Mouse (Mus musculus) thymus, postnatal 36 days (tissue): ENCODE measurements around the gene Lrrc20.
"Not testable (repeated sequence)": the region's sequence is repeated elsewhere in the genome, so short reads cannot be mapped to it uniquely, and the experiment has no call there.

ENCODE experiments used
- DNase-seq, 2 experiments: peaks; one replicate each; pipeline ENCODE4 v3.0.0; 2022; ENCODE audit warnings: mixed read lengths in 2 of 2

Lrrc20 gene

GRCm38 (mm10) chr10:61475594-61476439 lies at the start of gene Lrrc20:
TSS of gene Lrrc20 (plus strand) at chr10:61475801.
- DNase-seq: peak; percentile 93 to 96

GRCm38 (mm10) chr10:61426251-61426757 lies 49.3 kb upstream of the Lrrc20 start:
- DNase-seq: no peak

- DNase-seq: no peak
Observed at GRCm38 (mm10) chr10:61427951-61428350, 47.6 kb upstream of the Lrrc20 start.

GRCm38 (mm10) chr10:61428416-61428815 lies 47.2 kb upstream of the Lrrc20 start:
- DNase-seq: no peak

GRCm38 (mm10) chr10:61429043-61429442 lies 46.6 kb upstream of the Lrrc20 start:
- no peak for DNase-seq

- DNase-seq: no peak
Observed at GRCm38 (mm10) chr10:61431375-61431774, 44.2 kb upstream of the Lrrc20 start.

GRCm38 (mm10) chr10:61440202-61440800 lies 35.3 kb upstream of the Lrrc20 start:
- DNase-seq: no peak

- no peak for DNase-seq
Observed at GRCm38 (mm10) chr10:61443456-61443855, 32.1 kb upstream of the Lrrc20 start.

- no peak for DNase-seq
Observed at GRCm38 (mm10) chr10:61443876-61444275, 31.7 kb upstream of the Lrrc20 start.

GRCm38 (mm10) chr10:61445016-61445415 lies 30.6 kb upstream of the Lrrc20 start:
- no peak for DNase-seq

- no peak for DNase-seq
Observed at GRCm38 (mm10) chr10:61447581-61448353, 27.8 kb upstream of the Lrrc20 start.

GRCm38 (mm10) chr10:61448834-61449233 lies 26.8 kb upstream of the Lrrc20 start:
- DNase-seq: no peak

GRCm38 (mm10) chr10:61451463-61451930 lies 24.1 kb upstream of the Lrrc20 start:
- peak; percentile 31 to 35 for DNase-seq

- DNase-seq: peak; percentile 46 to 63
Observed at GRCm38 (mm10) chr10:61451931-61452617, 23.5 kb upstream of the Lrrc20 start.

GRCm38 (mm10) chr10:61452645-61453044 lies 23.0 kb upstream of the Lrrc20 start, which contains the start of gene Eif4ebp2:
TSS of gene Eif4ebp2 (minus strand) at chr10:61452661.
- DNase-seq: peak; percentile 99 to 100

- not testable (repeated sequence) for DNase-seq
Observed at GRCm38 (mm10) chr10:61453171-61453570, 22.4 kb upstream of the Lrrc20 start.

- no peak for DNase-seq
Observed at GRCm38 (mm10) chr10:61457182-61457581, 18.4 kb upstream of the Lrrc20 start.

- no peak for DNase-seq
Observed at GRCm38 (mm10) chr10:61465009-61465408, 10.6 kb upstream of the Lrrc20 start.

GRCm38 (mm10) chr10:61466242-61466641 lies 9.4 kb upstream of the Lrrc20 start:
- peak; percentile 35 for DNase-seq

GRCm38 (mm10) chr10:61466873-61467272 lies 8.7 kb upstream of the Lrrc20 start:
- no peak for DNase-seq

GRCm38 (mm10) chr10:61468900-61469299 lies 6.7 kb upstream of the Lrrc20 start:
- DNase-seq: no peak

GRCm38 (mm10) chr10:61473640-61474039 lies 2.0 kb upstream of the Lrrc20 start:
- no peak for DNase-seq
